Mouse (Mus musculus) forebrain, embryonic 13.5 days (tissue): ENCODE results near the gene Prcd. TPM values are rescaled to one million over a fixed set of nuclear protein-coding genes. Genes with fewer than 3 reads are reported as not detected.
A peak's percentile ranks its signal among the peaks of the same experiment; 100 is the strongest.

Experiments used
- ATAC-seq: fragments of 200-750 bp; cut with Nextera tagmentation; 2 replicates; pipeline ENCODE4 v1.8.0; 2017
- H3K27ac ChIP-seq: fragments of 300-500 bp; sonication (generic); 2 replicates; pipeline ENCODE4 v1.5.1; 2015; ENCODE audit warnings: inconsistent platforms, mild to moderate bottlenecking, moderate library complexity
- H3K27me3 ChIP-seq: fragments of 300-500 bp; sonication (generic); 2 replicates; pipeline ENCODE4 v1.6.1; 2015; ENCODE audit warnings: mild to moderate bottlenecking, inconsistent platforms
- H3K36me3 ChIP-seq: fragments of 300-500 bp; sonication (generic); 2 replicates; pipeline ENCODE4 v1.6.1; 2015; ENCODE audit warnings: mild to moderate bottlenecking, inconsistent platforms; ENCODE audit not compliant: poor library complexity, severe bottlenecking
- H3K4me1 ChIP-seq: fragments of 300-500 bp; sonication (generic); 2 replicates; pipeline ENCODE4 v1.6.1; 2015; ENCODE audit warnings: inconsistent platforms
- H3K4me2 ChIP-seq: fragments of 300-500 bp; sonication (generic); 2 replicates; pipeline ENCODE4 v1.6.1; 2015; ENCODE audit warnings: inconsistent platforms, mild to moderate bottlenecking, moderate library complexity
- H3K4me3 ChIP-seq: fragments of 300-500 bp; sonication (generic); 2 replicates; pipeline ENCODE4 v1.5.1; 2015; ENCODE audit warnings: mild to moderate bottlenecking, inconsistent platforms
- H3K9ac ChIP-seq: fragments of 300-500 bp; sonication (generic); 2 replicates; pipeline ENCODE4 v1.6.1; 2015; ENCODE audit warnings: mild to moderate bottlenecking, inconsistent platforms
- H3K9me3 ChIP-seq: fragments of 300-500 bp; sonication (generic); replicated peaks from 2 replicates; pipeline ENCODE4 v1.6.1; 2016; ENCODE audit warnings: inconsistent platforms
- WGBS: fragments of 180-500 bp; shearing (Covaris S2); methylation state at CpG from one replicate; pipeline ENCODE4 v1.1.7; 2015; 5-methylcytosine and 5-hydroxymethylcytosine counted together
- polyA plus RNA-seq: library from polyadenylated mRNA; unstranded; fragments of >200 nt; fragmentation: Nextera tagmentation; extraction: Ambion mirVana; gene quantifications from 2 replicates; pipeline ENCODE4 v1.2.1, GENCODE M21; 2015

Gene Prcd
- polyA plus RNA-seq, 1 experiment from 2014 or later = 0.80 TPM

DNA sequence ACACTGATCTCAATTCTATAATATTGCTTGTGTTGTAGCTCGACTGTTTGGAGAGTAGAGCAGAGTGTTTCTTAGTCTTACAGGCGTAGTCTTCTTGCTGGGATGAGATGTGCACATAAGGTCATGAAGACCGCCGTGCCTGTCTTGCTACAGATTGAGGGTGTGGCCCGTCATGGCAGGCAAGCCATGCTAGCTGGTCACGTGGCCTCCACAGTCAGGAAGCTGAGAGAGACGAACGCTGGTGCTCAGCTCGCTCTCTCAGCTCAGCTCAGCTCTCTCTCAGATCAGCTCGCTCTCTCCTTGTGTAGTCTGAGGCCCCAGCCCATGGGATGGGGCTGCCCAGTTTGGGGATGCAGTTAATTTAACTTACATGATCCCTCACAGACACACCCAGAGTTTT, 57.5 kb downstream of the Prcd start:
- Histone ChIP-seq H3K4me3 (no peak overlapping the region), H3K27ac (peak overlapping the region; percentile 37), H3K4me1 (peaks cover 9% of the 10 kb centered on the region), H3K9ac (no peak overlapping the region), H3K9me3 (no peaks in the 10 kb centered on the region), H3K36me3 (no peaks in the 10 kb centered on the region), H3K4me2 (no peak overlapping the region), H3K27me3 (no peaks in the 10 kb centered on the region)
- ATAC-seq = no peak
- 88% methylated on average over 10 of the region's 10 CpGs for WGBS

DNA sequence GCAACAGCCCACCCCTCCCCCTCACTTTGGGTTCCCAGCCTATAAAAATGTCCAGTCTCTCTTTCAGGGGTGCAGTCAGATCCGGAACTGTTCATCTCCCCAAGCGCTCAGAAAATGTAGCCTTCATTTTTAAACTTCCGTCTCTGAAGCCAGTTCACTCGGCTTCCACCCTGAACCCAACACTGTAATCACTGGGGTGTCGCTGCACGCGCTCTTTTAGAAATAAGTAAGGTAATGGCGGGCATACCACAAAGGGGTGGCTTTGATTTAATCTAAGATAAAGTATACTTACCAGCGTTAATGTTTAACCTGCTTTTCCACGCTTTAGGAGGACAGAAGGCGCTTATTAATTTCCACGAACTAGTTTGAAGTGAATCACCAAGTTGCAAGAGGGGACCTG, 60.7 kb downstream of the Prcd start:
- H3K27ac ChIP-seq = no peak overlapping the region
- H3K4me3 ChIP-seq = no peak overlapping the region
- H3K9ac ChIP-seq = no peak overlapping the region
- no peaks in the 10 kb centered on the region for H3K27me3 ChIP-seq
- no peaks in the 10 kb centered on the region for H3K36me3 ChIP-seq
- H3K4me2 ChIP-seq = no peak overlapping the region
- WGBS = 92% methylated on average over 12 of the region's 12 CpGs
- ATAC-seq = no peak
- H3K4me1 ChIP-seq = peaks cover 9% of the 10 kb centered on the region
- H3K9me3 ChIP-seq = peaks cover 6% of the 10 kb centered on the region; the same call in 1 of the 2 replicates

Other genes with a start within 250 kb of the Prcd start
- gene Rnf157, start 240.5 kb upstream of the Prcd start, polyA plus RNA-seq = 18.1 and 20.6 TPM in 2 replicates
- 45.5 and 58.2 TPM in 2 replicates for gene Ubald2, start 219.4 kb upstream of the Prcd start, polyA plus RNA-seq
- 0.09 TPM in 1 of 2 replicates, not detected in the other for gene Qrich2, start 187.3 kb upstream of the Prcd start, polyA plus RNA-seq
- 178 and 184 TPM in 2 replicates for gene Prpsap1, start 159.3 kb upstream of the Prcd start, polyA plus RNA-seq
- gene Sphk1, start 122.6 kb upstream of the Prcd start, polyA plus RNA-seq = 0.98 and 2.2 TPM in 2 replicates
- 11.9 and 12.1 TPM in 2 replicates for gene Ube2o, start 72.1 kb upstream of the Prcd start, polyA plus RNA-seq
- gene Aanat, start 67.1 kb upstream of the Prcd start, polyA plus RNA-seq = 0.25 and 0.39 TPM in 2 replicates
- gene Rhbdf2, start 26.5 kb upstream of the Prcd start, polyA plus RNA-seq = 0.87 and 0.98 TPM in 2 replicates
- 8.8 and 9.3 TPM in 2 replicates for gene Cygb, start 779 bp downstream of the Prcd start, polyA plus RNA-seq
- not detected in 2 replicates for gene St6galnac1, start 122.0 kb downstream of the Prcd start, polyA plus RNA-seq
- gene Mxra7, start 174.5 kb downstream of the Prcd start, polyA plus RNA-seq = 14.4 and 14.8 TPM in 2 replicates
- gene Mettl23, start 189.7 kb downstream of the Prcd start, polyA plus RNA-seq = 83.6 and 85.7 TPM in 2 replicates
- 77.7 and 78.0 TPM in 2 replicates for gene Jmjd6, start 189.9 kb downstream of the Prcd start, polyA plus RNA-seq
- 38.0 and 39.4 TPM in 2 replicates for gene Mfsd11, start 198.9 kb downstream of the Prcd start, polyA plus RNA-seq
- gene Srsf2, start 199.6 kb downstream of the Prcd start, polyA plus RNA-seq = 750 and 773 TPM in 2 replicates